Mouse (Mus musculus) heart, adult 18-20 months (tissue): ENCODE measurements around the gene Pip5k1c. TPM values are rescaled to one million over a fixed set of nuclear protein-coding genes. Genes with fewer than 3 reads are reported as not detected.

Experiments
- DNase-seq, 2 experiments: peaks; one replicate each; pipeline ENCODE4 v3.0.0; 2021 to 2022; ENCODE audit warnings: mixed read lengths in 1 of 2
- total RNA-seq, 2 experiments: library from RNA; stranded (reverse); gene quantifications; 2 replicates each; pipeline ENCODE4 v1.2.3; 2021

Pip5k1c gene
- total RNA-seq, 2 experiments from 2014 or later = 23.1 to 25.6 TPM

DNA sequence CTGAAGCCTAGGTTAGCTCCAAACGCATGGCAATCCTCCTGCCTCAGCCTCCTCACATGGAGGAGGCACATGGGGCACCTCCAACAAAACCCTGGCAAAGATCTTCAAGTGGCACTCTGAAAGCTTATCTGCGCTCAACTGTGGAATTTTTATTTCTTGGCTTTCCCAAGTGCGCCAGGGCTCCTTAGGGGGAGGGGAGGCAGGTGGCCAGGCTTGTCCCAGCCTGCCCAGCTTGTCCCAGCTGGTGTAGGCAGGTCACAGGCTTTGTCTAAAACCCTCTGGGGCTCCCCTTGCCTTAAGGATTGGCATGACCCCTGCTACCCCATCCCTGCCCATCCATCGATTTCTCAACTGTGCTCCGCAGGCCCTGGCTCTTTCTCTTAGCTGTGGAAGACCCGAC, 8.6 kb upstream of the Pip5k1c start:
- DNase-seq = no peak

DNA sequence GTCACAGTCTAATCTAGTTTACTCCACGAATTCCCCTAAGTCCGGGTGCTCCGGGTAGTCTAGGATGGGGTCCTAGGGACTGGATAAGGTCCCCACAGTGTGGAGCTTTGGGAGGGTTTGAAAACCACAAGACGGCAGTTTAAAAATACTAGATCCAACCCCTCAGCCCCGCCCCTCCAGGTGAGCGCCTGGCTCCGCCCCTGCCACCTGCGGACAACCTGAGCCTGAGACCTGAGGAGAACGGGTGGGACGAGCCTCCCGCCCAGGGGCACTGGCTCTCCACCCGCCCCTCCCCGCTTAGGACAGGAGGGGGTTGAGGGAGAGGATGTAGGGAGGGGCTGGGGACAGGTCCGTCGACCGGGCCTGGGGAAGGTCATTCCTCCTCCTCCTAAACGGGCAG, 8.0 kb upstream of the Pip5k1c start:
- DNase-seq = no peak

DNA sequence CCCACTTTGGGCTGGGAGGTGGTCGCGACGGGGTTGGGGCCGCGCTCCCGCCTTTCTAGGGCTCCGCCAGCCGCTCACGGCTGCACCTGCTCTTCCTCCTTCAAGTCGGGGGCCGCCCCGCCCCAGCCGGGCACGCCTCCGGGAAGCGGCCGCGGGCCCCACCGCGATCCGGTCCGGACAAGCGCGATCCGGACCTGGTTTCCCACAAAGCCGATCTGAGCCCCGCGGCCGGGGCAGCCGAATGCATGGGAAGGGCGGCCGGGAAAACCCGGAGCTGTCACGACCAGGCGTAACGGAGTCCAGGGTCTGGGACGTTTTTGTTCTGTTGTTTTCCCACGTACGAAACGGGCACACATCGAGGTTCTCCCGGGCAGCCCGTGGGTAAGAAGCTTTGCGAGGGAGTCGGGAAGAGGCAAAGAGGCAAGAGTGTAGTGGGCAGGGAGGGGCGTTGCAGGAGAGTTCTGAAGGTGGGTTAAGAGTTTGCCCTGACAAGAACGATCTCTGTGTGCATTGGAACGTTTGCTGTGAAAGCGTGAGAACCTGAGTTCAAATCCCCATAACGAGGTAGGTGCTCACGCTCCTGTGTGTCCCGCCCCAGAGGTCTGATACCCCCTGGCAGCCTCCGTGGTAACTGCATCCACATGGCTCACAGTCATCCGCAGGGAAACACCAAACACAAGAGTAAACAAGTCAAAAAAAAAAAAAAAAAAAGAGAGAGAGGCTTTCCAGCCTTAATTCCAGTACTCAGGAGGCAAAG, 6.9 kb upstream of the Pip5k1c start:
- peak; percentile 91 to 96 for DNase-seq

DNA sequence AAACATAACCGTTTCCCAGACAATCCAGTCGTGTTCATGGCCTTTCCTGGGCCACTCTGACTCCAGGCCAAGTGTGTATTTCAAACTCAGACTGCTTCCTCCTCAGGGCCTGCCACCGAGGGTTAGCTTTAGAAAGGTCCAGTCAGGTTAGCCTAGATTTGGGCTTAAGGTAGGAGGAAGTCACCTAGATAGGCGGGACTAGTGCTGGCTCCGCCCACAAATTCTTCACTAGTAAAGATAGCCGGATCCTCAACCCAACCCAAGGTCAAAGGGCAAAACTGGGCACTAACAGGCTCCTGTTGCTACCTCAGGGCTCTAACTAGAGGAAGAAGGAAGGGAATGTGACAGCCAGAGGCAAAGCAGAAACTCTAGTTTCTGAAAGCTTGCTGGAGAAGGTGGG, 6.2 kb upstream of the Pip5k1c start:
- DNase-seq = no peak

DNA sequence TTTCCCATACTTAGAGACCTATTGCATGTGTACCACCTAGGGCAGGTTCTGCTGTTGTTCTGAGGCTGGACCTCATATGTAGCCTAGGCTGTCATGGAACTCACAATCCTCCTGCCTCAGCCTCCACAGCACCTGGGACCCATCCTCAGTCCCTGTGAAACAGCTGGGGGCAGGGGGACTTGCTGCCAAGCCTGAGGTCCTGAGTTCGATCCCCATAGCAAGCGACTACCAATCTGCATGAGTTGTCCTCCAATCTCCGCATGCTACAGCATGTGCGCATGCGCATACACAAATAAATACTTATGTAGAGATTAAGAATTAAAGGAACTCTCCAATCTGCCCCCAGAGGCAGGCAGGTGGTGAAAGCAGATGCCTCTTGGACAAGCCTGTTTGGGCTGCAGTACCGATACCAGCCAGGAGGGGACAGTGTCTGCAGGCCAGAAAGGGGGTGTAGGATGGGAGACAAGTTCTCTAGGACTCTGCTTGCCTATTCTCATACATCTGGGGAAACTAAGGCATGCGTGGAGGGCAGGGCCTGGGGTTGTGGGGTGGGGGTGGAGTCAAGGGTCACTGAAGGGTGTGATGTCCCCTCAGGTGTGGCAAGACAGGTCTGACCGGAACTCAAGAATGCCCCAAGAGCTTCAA, 5.1 kb upstream of the Pip5k1c start:
- peak in 1 of 2 experiments; percentile 78 for DNase-seq

DNA sequence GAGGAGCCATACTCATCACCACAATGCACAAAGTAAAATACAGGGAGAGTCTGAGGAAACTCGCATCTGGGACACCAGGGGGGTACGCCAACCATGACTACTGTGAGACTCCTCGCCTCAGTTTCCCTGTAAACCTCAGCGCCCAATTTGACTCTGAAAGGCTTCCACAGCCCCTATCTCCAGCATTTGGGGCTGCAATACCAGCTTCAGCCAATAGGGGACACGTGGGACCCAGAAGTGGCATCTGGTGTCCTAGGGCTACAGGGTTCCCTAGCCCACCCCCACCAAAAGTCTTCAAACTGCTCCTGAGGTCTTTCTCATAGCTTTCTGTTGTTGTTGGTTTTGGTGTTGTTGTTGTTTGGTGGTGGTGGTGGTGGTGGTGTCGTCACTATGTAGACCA, 4.2 kb upstream of the Pip5k1c start:
- DNase-seq = peak in 1 of 2 experiments; percentile 58

DNA sequence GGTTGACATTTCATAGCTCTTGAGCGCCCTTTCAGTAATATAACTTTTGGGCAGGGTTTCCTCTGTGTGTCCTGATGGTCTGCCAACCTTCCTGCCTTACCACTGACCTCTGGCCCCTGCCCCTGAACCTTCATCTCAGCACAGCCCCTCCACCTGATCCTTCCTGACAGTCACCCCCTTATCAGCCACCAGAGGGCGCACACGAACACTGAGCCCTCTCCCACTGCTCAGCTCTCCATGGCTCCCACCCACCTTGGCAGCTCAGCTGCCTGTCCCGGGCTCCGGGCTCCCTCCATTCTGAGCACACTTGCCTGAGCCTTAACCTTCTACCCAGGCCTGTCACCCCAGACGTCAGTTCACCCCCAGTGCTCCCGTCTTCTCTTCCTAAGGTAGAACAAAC, 3.5 kb upstream of the Pip5k1c start:
- DNase-seq = peak; percentile 68 to 77

DNA sequence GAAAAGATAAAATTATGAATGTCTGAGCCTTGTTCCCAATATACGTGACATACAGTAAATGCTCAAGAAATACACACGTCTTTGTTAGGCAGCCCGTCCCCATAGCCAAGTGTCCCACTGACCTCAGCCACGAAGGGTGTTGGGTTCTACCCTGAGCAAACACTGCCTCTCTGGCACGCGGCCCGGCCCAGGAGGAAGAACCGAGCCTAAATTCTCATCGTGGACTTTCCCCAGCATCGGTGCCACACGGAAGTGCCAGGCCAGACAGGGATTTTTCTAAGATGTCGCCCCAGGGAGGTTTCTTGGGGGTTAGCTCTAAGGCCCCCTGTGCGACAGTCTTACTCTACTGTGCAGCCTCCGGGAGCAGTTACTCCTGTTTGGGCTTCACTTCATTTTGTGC, 3.0 kb upstream of the Pip5k1c start:
- no peak for DNase-seq

DNA sequence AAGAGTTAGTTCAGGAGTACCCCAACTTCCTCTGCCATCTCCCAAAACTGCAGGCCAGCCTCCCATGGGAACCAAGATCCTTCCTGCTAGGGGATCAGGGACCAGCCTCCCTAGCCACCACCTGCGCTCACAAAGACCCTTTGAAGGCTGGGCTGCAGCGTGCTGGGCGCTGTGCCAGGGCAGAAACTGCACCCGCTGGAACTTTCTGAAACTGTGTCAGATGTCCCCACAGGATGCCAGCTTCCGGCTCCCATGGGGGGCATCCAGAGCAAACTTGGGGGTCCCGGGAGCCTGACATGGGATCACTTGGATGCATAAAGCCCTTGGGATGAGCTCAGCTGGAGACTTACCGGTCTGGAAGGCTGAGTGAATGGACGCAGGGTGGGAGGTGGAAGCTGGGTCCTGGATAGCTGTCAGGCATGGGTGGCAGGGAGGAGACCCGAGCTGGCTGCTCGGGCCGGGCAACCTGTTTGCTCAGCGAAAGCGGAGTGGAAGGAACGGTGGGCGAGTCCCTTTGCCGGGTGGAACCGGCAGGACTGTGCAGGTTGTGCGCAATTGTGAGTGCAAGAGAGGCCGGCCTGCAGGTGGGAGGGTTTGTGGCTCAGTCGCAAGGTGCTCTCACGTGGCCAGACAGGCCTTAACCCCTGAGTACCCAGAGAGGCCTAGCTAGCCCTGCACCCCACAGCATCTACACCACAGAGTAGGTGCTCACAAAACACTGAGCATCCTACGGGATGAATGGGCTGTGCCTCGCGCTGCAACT, 1.9 kb upstream of the Pip5k1c start:
- DNase-seq = no peak

DNA sequence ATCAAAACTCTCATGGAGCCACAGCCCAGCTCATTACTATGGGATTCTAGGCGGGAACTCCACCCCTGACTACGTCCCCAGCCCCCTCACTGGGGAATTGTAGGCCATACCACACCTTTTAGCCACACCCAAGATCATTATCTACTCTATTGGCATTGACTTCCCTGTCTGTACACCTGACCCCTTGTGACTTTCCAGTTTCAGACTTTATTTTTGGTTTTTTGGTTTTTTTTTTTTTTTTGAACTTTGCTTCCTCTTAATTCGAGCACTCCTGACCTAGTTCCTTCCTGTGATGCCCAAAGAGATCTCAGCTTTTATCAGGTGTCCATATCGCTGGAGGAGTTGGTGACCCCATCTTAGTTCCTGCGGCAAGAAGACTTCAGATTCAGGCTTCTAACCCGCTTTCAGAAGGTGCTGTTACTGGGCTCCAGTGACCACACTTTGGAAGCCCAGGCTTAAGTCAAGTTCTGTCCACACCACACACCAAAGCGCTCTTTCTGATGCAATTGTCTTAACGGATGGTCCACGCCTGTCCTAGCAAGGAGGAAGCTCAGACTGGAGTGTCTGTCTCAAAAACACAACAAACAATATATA, 1.2 kb upstream of the Pip5k1c start, which contains the start of gene Tjp3:
Gene Tjp3, minus strand, starts transcription at position 71 of the 594 bp plus-strand sequence.
- peak in 1 of 2 experiments; percentile 16 for DNase-seq

DNA sequence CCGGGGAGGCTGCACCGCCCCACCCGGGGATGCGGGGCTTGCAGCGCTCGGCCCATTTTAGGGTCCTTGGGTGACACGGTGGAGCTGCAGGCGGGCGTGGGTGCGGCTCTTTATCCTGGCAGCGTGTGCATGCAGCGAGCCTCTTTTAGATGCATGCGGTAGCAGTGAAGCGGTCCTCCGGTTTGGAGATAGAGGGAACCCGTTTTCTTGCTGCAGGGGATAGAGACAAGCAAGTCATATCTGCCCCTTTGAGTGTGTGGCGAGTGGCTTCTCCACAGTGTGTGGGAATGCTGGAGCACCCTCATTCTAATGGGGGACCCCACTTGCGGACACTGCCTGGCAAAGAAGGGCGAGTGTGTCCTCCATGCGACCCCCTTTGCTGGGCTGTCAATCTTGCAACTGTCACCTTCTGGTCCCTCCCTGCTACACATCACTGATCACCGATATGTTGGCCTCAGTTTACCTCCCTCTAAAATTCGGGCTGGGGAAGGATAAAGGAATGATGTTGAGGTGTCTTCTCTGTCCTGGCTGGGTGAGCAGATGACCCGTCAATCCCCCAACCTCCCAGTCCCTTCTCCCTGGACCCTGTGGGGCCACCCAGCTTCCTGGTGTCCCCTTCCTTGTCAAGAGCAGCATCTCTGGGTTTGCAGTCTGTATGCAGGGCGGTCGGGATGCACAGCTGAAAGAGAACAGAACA, 719 bp downstream of the Pip5k1c start:
- DNase-seq = peak in 1 of 2 experiments; percentile 34

DNA sequence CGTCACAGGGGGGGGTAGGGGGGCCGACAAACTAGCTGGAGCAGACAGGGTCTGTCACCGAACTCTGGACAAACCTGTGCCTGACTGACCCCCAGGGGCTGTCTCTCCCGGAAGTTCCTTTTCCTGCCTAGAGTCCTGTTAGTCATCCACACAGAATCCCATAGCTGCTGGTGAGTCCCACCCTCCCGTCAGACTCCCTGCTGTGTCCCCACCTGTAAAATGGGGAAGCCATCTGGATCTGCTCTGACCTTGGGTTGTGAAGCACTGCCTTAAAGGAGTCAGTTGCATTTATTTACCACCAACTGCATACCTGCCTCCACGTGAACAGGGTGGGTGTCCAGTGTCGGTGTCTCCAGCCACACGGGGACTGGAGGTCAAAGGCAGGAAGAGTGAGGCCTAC, 1.7 kb downstream of the Pip5k1c start:
- DNase-seq = peak in 1 of 2 experiments; percentile 19

DNA sequence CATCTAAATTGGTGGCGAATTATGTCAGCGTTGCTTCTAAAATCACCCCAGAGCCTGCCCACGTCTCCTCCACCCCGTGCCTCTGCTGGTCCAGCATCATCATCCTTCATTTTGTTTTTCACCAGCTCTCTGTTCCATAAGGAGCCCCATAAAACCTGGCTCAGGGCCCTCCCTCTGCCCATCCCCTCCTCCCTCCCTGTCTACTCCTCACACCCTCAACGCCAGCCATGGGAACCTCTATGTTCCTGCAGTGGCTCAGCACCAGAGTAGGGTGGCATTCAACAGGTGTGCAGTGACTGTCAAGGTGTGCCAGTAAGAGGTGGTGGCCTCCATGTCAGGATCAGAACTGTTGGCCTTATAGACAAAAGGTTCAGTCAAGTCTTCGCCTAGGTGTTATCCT, 2.4 kb downstream of the Pip5k1c start:
- DNase-seq = no peak

DNA sequence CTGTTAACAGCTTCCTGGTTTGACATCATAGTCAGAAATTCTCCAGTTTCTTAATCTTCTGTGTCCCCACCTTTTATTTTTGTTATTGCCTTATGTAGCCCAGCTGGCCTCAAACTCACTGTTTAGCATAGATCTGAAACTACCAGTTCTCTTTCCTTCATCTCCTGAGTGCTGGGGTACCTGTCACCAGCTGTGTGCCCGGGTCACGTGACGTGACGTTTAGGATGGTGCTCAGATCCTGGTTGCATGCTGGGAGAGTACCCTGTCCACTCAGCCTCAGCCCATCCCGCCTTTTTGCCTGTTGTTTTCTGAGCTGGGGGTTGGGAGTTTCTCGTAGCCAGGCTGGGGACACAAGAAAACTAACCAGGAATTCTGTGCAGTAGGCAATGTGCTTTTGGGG, 4.5 kb downstream of the Pip5k1c start:
- DNase-seq = no peak

DNA sequence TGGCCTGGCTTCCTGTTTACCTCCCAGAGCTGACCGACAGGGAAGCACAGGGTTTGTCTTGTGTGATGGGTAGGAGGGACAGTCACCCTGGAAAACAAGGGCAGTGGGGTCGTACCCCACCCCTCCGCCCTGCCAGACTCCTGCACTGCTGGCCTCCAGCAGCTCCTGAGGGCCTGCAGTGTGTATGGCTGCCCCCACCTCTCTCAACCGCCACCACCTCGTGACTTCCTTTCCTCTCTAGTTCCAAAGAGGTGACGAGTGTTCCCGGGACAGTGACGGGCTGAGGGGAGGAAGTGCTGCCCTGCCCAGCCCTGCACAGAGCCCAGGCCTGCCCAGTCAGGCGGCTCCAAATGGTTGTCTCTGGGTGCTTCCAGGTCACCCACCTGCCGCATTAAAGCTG, 5.1 kb downstream of the Pip5k1c start:
- DNase-seq = peak; percentile 78 to 89

DNA sequence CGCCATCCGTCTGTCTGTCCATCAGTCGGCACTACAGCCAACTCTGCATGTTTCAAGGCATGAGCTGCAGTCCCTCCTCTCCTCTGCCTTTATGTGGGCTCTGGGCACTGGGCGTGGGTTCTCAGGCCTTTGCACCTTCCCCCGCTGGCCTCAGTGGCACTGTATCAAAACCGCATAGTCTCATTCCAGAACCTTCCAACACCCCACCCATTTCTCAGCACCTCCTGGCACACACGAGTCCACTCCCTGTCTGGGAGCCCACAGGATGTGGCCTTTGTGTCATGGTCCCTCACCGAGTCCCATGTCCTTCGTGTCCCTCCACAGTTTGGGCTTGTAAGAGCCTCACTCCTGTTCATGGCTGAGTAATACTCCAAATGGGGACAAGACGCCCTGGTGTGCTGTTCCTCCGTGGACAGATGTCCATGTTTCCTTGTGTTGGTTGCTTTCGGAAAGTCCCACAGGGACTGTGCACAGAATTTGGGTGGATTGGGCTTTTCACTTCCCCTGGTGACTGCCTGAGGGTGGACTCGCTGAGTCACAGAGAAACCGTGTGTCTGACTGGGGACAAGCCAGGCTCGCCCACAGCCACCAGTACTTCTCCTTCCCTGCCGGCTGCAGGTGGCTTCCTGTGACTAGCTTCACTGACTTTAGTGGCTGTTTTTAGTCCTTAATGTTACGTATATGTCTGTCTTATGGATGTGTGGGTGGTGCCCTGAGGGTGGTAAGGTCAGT, 5.8 kb downstream of the Pip5k1c start:
- DNase-seq = peak; percentile 45 to 74

DNA sequence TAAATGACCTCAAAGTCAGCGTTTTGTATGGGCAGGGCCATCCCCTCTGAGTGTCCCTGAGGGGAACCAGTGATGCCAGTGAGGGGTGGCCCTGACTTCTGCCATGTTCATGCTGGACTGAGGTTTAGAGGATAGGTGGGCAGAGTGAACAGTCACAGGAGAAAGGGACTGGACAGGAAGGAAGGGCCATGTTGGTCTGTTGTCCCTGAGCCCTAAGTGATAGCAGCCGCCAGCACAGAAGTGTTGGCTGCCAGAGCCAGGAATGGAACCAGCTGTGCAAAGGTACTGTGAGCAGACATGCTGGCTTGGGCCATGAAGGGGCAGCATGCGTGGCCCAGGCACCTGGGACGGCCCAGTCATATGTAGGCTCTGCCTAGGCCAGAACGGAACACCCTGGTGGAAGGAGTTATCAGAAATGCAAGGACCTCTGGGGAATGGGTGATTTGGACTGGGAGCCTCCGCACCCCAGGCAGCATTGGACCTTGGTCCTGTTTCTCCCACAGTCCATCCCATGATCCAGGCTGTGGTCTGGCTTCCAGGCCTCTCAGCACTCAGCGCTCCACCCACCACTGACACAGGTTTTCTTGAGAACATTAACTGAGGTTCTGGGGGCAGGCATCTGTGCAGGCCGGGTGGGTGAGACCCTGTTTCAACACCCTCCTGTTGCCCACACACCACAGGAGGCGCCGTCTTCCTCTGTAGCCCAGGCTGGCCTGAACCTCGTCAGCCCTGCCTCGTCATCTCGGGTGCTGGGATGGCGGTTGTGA, 7.0 kb downstream of the Pip5k1c start:
- DNase-seq = peak in 1 of 2 experiments; percentile 13

DNA sequence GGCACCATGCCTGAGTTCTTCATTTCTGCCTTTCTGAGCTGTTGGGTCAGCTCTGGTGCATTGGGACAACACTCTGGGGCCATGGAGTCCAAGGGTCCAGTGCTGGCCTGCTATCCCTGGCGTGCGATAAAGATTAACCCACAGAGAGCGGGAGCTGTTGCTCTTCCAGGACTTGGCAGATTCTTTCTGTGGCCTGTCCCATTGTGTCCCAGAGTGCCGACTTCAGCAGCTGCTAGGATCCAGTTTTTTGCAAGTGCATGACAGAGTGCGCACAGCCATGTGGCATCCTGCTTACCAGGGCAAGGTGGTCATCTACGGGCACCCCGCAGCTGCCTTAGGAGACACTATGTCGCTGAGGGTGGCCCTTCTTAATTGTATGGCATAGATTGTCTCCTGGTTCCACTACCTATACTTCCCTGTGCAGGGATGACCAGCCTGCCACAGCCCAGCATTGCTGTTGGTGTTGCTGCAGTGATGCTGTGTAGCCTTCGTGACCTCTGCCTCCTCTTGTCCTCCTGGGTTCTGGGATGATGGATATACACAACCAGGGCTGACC, 7.7 kb downstream of the Pip5k1c start:
- peak in 1 of 2 experiments; percentile 8 for DNase-seq

DNA sequence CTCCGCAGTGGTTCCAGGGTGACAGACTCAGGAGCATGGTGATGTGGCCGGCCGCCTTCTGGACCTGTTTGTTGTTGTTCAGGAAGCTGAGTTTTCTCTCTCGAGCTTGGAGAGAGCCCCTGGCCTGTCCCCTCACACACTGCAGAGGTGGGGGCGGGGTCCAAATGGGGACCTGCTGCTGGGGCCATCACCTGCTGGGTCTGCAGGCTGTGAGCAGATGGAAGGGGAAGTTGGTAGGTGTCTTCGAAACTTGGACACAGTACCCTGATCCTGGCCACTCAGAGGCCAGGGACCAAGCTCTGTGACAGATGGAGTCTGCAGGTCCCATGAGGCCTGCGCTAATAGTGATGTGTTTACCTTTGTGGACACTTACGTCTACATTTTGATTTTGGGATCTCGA, 8.6 kb downstream of the Pip5k1c start:
- DNase-seq = no peak

DNA sequence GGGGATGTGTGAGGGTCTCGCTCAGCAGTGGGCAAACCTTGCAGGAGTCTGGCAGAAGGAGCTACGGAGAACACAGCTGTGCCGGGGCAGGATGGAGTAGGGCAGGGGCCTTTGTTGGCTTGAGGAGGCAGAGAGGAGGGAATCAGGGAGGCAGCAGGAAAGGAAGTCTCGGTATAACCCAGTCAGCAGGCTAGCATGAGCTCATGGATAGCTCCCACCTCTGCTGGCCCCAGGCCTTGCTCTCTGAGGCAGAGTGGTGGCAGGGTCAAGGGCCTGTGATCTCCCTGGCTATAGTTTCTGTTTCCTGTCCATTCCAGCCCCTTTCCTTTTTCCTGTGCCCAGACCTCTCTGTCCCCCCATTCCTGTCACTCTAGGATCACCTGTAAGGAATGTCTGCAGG, 9.5 kb downstream of the Pip5k1c start:
- DNase-seq = peak in 1 of 2 experiments; percentile 40
